Comparison of ENCODE assay signal across 8 mouse cellular contexts in the genomic region with DNA sequence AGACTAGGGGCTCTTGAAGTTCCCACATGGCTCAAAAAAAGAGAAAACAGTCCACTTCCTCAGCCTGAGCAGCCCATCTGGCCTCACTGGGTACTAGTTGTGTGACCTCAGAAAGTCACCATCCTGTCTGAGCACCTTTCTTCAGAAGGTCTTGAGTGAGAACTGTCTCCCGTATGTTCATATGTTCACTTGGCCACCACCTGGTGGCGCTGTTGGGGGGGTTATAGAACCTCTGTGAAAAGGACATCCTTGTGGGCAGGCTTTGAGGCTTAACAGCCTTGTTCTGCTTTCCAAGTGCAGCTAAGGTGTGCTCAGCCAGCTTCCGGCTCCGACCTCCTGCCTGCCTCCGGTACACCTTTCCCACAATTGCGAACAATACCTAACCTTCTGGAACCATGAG. TPM values are rescaled to one million over a fixed set of nuclear protein-coding genes. Genes with fewer than 3 reads are reported as not detected.
DNase-seq lines count a peak whose midpoint lies in the region; ATAC-seq and TF ChIP-seq lines count a peak whose summit lies in the region.

No protein-coding gene starts in this region.

- no peaks in the 10 kb centered on the region for H3K4me1 ChIP-seq in forebrain, embryonic 14.5 days (ENCODE audit: control insufficient read depth, insufficient read depth, low read length)
- H3K4me1 ChIP-seq in forebrain, embryonic 16.5 days (replicated peaks; ENCODE audit: control insufficient read depth, insufficient read depth, low read length), result no peaks in the 10 kb centered on the region
- H3K4me1 ChIP-seq in thymus, adult 2 months (replicated peaks; ENCODE audit: control insufficient read depth, insufficient read depth, low read length), result no peaks in the 10 kb centered on the region
- H3K4me1 ChIP-seq in heart, embryonic 13.5 days, result peaks cover 42% of the 10 kb centered on the region
- H3K4me1 ChIP-seq in midbrain, embryonic 14.5 days (ENCODE audit: control insufficient read depth, insufficient read depth, low read length), result 0 out of 2 replicates have a peak, but pooled peaks cover 2% of the 10 kb centered on the region

- no peak for TF ChIP-seq POLR2A in thymus, adult 2 months (IDR thresholded peaks at IDR 0.05; ENCODE audit: control insufficient read depth, extremely low read depth, insufficient read depth, low read length, poor library complexity)

- WGBS in forebrain, embryonic 14.5 days, result 75% methylated on average over 6 of the region's 6 CpGs
- WGBS in forebrain, embryonic 16.5 days, result 67% methylated on average over 6 of the region's 6 CpGs
- 86% methylated on average over 6 of the region's 6 CpGs for WGBS in thymus, adult 2 months
- 76% methylated on average over 6 of the region's 6 CpGs for WGBS in heart, embryonic 13.5 days
- WGBS in midbrain, embryonic 14.5 days, result 70% methylated on average over 6 of the region's 6 CpGs

- H3K4me2 ChIP-seq in forebrain, embryonic 14.5 days (ENCODE audit: low read length), result no peak overlapping the region
- H3K4me2 ChIP-seq in forebrain, embryonic 16.5 days (ENCODE audit: low read length), result no peak overlapping the region
- no peak overlapping the region for H3K4me2 ChIP-seq in heart, embryonic 13.5 days
- no peak overlapping the region for H3K4me2 ChIP-seq in midbrain, embryonic 14.5 days (ENCODE audit: low read length)

- 0 out of 2 replicates have a peak, but pooled peaks have one; percentile 15 for ATAC-seq in forebrain, embryonic 14.5 days
- no peak for ATAC-seq in forebrain, embryonic 16.5 days
- ATAC-seq in heart, embryonic 13.5 days (ENCODE audit: extremely low read depth, insufficient number of reproducible peaks, low FRiP score, low TSS enrichment), result no peak
- ATAC-seq in midbrain, embryonic 14.5 days (ENCODE audit: low FRiP score, low TSS enrichment), result no peak

- 0 out of 2 replicates have a peak, but pooled peaks cover 3% of the 10 kb centered on the region for H3K36me3 ChIP-seq in forebrain, embryonic 14.5 days (ENCODE audit: control insufficient read depth, insufficient read depth, low read length)
- no peaks in the 10 kb centered on the region for H3K36me3 ChIP-seq in forebrain, embryonic 16.5 days (ENCODE audit: control insufficient read depth, insufficient read depth)
- H3K36me3 ChIP-seq in thymus, adult 2 months (ENCODE audit: control insufficient read depth, insufficient read depth, low read length), result no peaks in the 10 kb centered on the region
- peaks cover 20% of the 10 kb centered on the region for H3K36me3 ChIP-seq in heart, embryonic 13.5 days
- peaks cover 12% of the 10 kb centered on the region; the same call in 1 of the 2 replicates for H3K36me3 ChIP-seq in midbrain, embryonic 14.5 days (ENCODE audit: control insufficient read depth, insufficient read depth, low read length)

- no peaks in the 10 kb centered on the region for H3K27me3 ChIP-seq in forebrain, embryonic 14.5 days (replicated peaks; ENCODE audit: control insufficient read depth, insufficient read depth, low read length)
- H3K27me3 ChIP-seq in forebrain, embryonic 16.5 days (replicated peaks; ENCODE audit: control insufficient read depth, insufficient read depth, low read length), result no peaks in the 10 kb centered on the region
- no peaks in the 10 kb centered on the region for H3K27me3 ChIP-seq in thymus, adult 2 months (ENCODE audit: control insufficient read depth, insufficient read depth, low read length)
- no peaks in the 10 kb centered on the region for H3K27me3 ChIP-seq in heart, embryonic 13.5 days (replicated peaks)
- no peaks in the 10 kb centered on the region for H3K27me3 ChIP-seq in midbrain, embryonic 14.5 days (ENCODE audit: control insufficient read depth, insufficient read depth, low read length)

- no peaks in the 10 kb centered on the region for H3K9me3 ChIP-seq in forebrain, embryonic 14.5 days (replicated peaks; ENCODE audit: control insufficient read depth, low read length)
- H3K9me3 ChIP-seq in forebrain, embryonic 16.5 days (ENCODE audit: control insufficient read depth, low read length), result no peaks in the 10 kb centered on the region
- H3K9me3 ChIP-seq in heart, embryonic 13.5 days, result no peaks in the 10 kb centered on the region
- H3K9me3 ChIP-seq in midbrain, embryonic 14.5 days (ENCODE audit: control insufficient read depth, low read length), result no peaks in the 10 kb centered on the region

- H3K4me3 ChIP-seq in forebrain, embryonic 14.5 days (ENCODE audit: low read depth, low read length), result no peak overlapping the region
- H3K4me3 ChIP-seq in forebrain, embryonic 16.5 days (replicated peaks; ENCODE audit: low read length), result no peak overlapping the region
- H3K4me3 ChIP-seq in thymus, adult 2 months (ENCODE audit: control insufficient read depth, insufficient read depth, low read length), result no peak overlapping the region
- H3K4me3 ChIP-seq in heart, embryonic 13.5 days, result no peak overlapping the region
- no peak overlapping the region for H3K4me3 ChIP-seq in midbrain, embryonic 14.5 days (replicated peaks; ENCODE audit: low read depth, low read length)

- no peak for DNase-seq in forebrain, embryonic 14.5 days (ENCODE audit: low spot score)
- peak; percentile 10 for DNase-seq in thymus, adult 2 months
- DNase-seq in thymus, adult 18-20 months, result no peak
- peak; percentile 55 for DNase-seq in midbrain, embryonic 14.5 days
- DNase-seq in right cerebral cortex, postnatal 25 days, result no peak
- DNase-seq in yolk sac, embryonic 10.5 days (ENCODE audit: low spot score), result no peak

- H3K9ac ChIP-seq in forebrain, embryonic 14.5 days (ENCODE audit: low read length), result no peak overlapping the region
- no peak overlapping the region for H3K9ac ChIP-seq in forebrain, embryonic 16.5 days (replicated peaks; ENCODE audit: low read depth, low read length)
- H3K9ac ChIP-seq in heart, embryonic 13.5 days, result peak overlapping the region; percentile 50; the same call in 1 of the 2 replicates
- H3K9ac ChIP-seq in midbrain, embryonic 14.5 days (replicated peaks; ENCODE audit: low read length), result no peak overlapping the region

- peak; percentile 53; the same call in 1 of the 2 replicates for TF ChIP-seq CTCF in thymus, adult 2 months (IDR thresholded peaks at IDR 0.05; ENCODE audit: borderline replicate concordance, control insufficient read depth, extremely low read depth, insufficient read depth, low read length, poor library complexity)

- H3K27ac ChIP-seq in forebrain, embryonic 14.5 days (ENCODE audit: low read depth, low read length), result no peak overlapping the region
- H3K27ac ChIP-seq in forebrain, embryonic 16.5 days (ENCODE audit: low read length), result no peak overlapping the region
- H3K27ac ChIP-seq in thymus, adult 2 months (ENCODE audit: control insufficient read depth, insufficient read depth, low read length), result no peak overlapping the region
- H3K27ac ChIP-seq in heart, embryonic 13.5 days (replicated peaks), result peak overlapping the region; percentile 67
- no peak overlapping the region for H3K27ac ChIP-seq in midbrain, embryonic 14.5 days (replicated peaks; ENCODE audit: low read depth, low read length)

RNA-seq across cellular contexts. Expression of gene Tppp3, which starts 10.1 kb away (rescaled TPM):
- 49.2 and 57.0 TPM in 2 replicates for polyA plus RNA-seq in forebrain, embryonic 14.5 days (2014; fragmentation: Nextera tagmentation; extraction: Ambion mirVana)
- polyA plus RNA-seq in forebrain, embryonic 16.5 days (2015; fragmentation: Nextera tagmentation; extraction: Ambion mirVana), result 28.9 and 56.5 TPM in 2 replicates
- 14.6 and 27.8 TPM in 2 replicates for polyA plus RNA-seq in thymus, adult 2 months (2012; rRNA removed)
- polyA plus RNA-seq in heart, embryonic 13.5 days (2015; fragmentation: Nextera tagmentation; extraction: Ambion mirVana), result 12.3 TPM in 2 replicates
- 91.3 and 108 TPM in 2 replicates for polyA plus RNA-seq in midbrain, embryonic 14.5 days (2014; fragmentation: Nextera tagmentation; extraction: Ambion mirVana)

RNA-seq across cellular contexts. Expression of gene Zdhhc1, which starts 15.2 kb away (rescaled TPM):
- 15.5 and 22.0 TPM in 2 replicates for polyA plus RNA-seq in forebrain, embryonic 14.5 days (2014; fragmentation: Nextera tagmentation; extraction: Ambion mirVana)
- 26.3 and 33.3 TPM in 2 replicates for polyA plus RNA-seq in forebrain, embryonic 16.5 days (2015; fragmentation: Nextera tagmentation; extraction: Ambion mirVana)
- 22.3 and 23.5 TPM in 2 replicates for polyA plus RNA-seq in thymus, adult 2 months (2012; rRNA removed)
- 21.8 and 22.3 TPM in 2 replicates for polyA plus RNA-seq in heart, embryonic 13.5 days (2015; fragmentation: Nextera tagmentation; extraction: Ambion mirVana)
- 25.2 and 26.4 TPM in 2 replicates for polyA plus RNA-seq in midbrain, embryonic 14.5 days (2014; fragmentation: Nextera tagmentation; extraction: Ambion mirVana)

RNA-seq across cellular contexts. Expression of gene Hsd11b2, which starts 37.1 kb away (rescaled TPM):
- polyA plus RNA-seq in forebrain, embryonic 14.5 days (2014; fragmentation: Nextera tagmentation; extraction: Ambion mirVana), result 1.1 and 1.8 TPM in 2 replicates
- 0.35 and 0.48 TPM in 2 replicates for polyA plus RNA-seq in forebrain, embryonic 16.5 days (2015; fragmentation: Nextera tagmentation; extraction: Ambion mirVana)
- polyA plus RNA-seq in thymus, adult 2 months (2012; rRNA removed), result 0.46 and 0.90 TPM in 2 replicates
- polyA plus RNA-seq in heart, embryonic 13.5 days (2015; fragmentation: Nextera tagmentation; extraction: Ambion mirVana), result 1.2 and 1.5 TPM in 2 replicates
- polyA plus RNA-seq in midbrain, embryonic 14.5 days (2014; fragmentation: Nextera tagmentation; extraction: Ambion mirVana), result 5.9 and 9.7 TPM in 2 replicates

Comparison
In these comparisons a context has a peak if more than half of its experiments do, and no peak if none do; other contexts are left out.
1. DNase-seq: peak in thymus, adult 2 months (single experiment) and midbrain, embryonic 14.5 days (single experiment); none in forebrain, embryonic 14.5 days (single experiment), thymus, adult 18-20 months (0 of 2), right cerebral cortex, postnatal 25 days (single experiment) and yolk sac, embryonic 10.5 days (single experiment).